Mouse (Mus musculus) megakaryocyte, embryonic 14.5 days (primary cell): Measurements from ENCODE around the gene Wbp4.

Source experiments
- FLI1 ChIP-seq: IDR thresholded peaks from 2 replicates; pipeline ENCODE4 v1.6.1; 2012; ENCODE audit warnings: low read length, inconsistent platforms, mixed read lengths
- GATA1 ChIP-seq: IDR thresholded peaks from 3 replicates; pipeline ENCODE4 v1.6.1; 2012; ENCODE audit warnings: mixed read lengths, low read length, inconsistent platforms, borderline replicate concordance

DNA sequence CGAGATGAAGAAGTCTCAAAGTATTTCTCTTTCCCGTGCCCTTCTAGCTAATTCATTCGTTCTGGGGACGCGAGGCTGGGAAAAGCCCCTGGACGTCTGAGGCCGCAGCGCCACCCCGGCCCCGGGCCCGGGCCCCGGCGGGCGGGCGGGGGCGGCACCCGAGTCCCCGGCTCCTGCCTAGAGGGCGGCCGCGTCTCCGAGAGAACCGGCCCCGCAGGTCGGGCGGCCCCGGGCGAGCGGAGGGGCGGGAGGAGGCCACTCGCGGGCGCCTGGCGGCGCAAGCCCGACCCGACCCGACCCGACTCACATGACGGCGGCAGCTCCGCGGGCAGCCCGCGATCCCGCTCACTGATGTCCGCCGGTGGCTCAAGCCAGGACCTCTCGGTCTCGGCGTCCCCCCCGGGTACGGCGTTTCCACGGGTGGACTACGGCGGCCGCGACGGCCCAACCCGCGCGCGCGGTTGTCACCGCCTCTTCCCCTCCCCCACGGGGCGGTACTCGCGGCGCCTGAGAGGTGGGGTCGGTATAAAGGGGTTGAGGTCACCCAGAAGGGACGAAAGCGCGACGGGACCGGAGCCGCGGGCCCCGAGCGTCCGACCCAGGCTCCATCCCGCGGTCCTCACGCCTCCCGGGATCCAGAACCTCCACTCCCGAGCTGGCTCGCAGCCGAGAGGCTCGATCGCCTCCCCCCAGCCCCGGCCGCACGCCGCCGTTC, 539 bp downstream of the Wbp4 start, which contains the start of gene Elf1:
- TF ChIP-seq FLI1 (no peak), GATA1 (no peak)
